ENCODE assay signal across 12 mouse cellular contexts in the genomic region with DNA sequence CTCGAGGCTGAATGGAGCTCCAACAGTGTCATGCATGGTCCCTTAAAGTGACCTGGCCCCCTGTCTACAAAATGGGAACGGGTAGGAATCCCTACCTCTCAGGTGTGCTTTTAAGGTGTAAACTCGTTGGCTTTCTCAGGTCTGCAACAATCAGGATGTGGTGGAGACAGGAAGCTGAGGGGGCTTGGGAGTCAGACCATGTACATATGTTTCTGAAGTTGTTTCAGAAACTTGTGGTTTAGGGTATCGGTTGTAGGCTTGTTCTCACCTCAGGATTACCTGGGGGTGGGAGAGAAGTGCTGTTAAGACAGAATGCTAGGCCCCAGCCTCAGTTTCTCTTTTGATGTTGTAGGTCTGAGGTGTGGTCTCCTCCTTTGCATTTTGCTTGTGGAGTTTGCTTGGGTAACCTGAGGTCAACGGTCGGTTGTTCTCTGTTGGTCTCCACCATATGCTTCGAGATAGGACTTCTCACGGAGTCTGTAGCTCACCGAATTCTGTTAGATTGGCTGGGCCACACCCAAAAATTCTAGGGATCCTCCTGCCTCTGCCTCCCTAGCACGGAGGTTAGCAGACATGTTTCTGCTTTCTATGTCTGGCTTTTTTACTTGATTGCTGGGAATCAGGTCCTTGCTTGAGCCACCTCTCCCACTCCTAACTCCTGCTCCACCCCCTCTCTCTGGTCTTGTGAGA. TPM values are rescaled to one million over a fixed set of nuclear protein-coding genes. Genes with fewer than 3 reads are reported as not detected.
DNase-seq lines count a peak whose midpoint lies in the region; ATAC-seq and TF ChIP-seq lines count a peak whose summit lies in the region.
"Had no signal": no experiment of that assay in that cellular context is flagged by ENCODE, and none has a peak within 500 bp of the region (broad histone marks: within the 10 kb centered on the region; RNA-seq: fewer than 3 reads in every experiment).

No protein-coding gene starts in this region.

- no peaks in the 10 kb centered on the region for H3K9me3 ChIP-seq in kidney, embryonic 14.5 days (ENCODE audit: control insufficient read depth, low read length)
- H3K9me3 ChIP-seq in intestine, embryonic 15.5 days: no peaks in the 10 kb centered on the region
- no peaks in the 10 kb centered on the region for H3K9me3 ChIP-seq in stomach, postnatal 0 days (ENCODE audit: control insufficient read depth, low read length)
- no peaks in the 10 kb centered on the region for H3K9me3 ChIP-seq in midbrain, embryonic 14.5 days (ENCODE audit: control insufficient read depth, low read length)

- TF ChIP-seq POLR2A in cerebellum, adult 2 months (IDR thresholded peaks at IDR 0.05; ENCODE audit: borderline replicate concordance, insufficient read depth, low read length): no peak

- H3K4me3 ChIP-seq in kidney, embryonic 14.5 days (ENCODE audit: low read length): no peak overlapping the region
- H3K4me3 ChIP-seq in intestine, embryonic 15.5 days (replicated peaks): no peak overlapping the region
- H3K4me3 ChIP-seq in stomach, postnatal 0 days (ENCODE audit: low read depth, low read length): no peak overlapping the region
- no peak overlapping the region for H3K4me3 ChIP-seq in cerebellum, adult 2 months (replicated peaks; ENCODE audit: insufficient read depth, low read depth, low read length)
- H3K4me3 ChIP-seq in midbrain, embryonic 14.5 days (replicated peaks; ENCODE audit: low read depth, low read length): no peak overlapping the region

- peaks cover 21% of the 10 kb centered on the region for H3K4me1 ChIP-seq in kidney, embryonic 14.5 days (ENCODE audit: control insufficient read depth, insufficient read depth, low read length)
- peaks cover 33% of the 10 kb centered on the region; the same call in 1 of the 2 replicates for H3K4me1 ChIP-seq in intestine, embryonic 15.5 days (replicated peaks)
- peaks cover 5% of the 10 kb centered on the region for H3K4me1 ChIP-seq in stomach, postnatal 0 days (replicated peaks; ENCODE audit: control insufficient read depth, insufficient read depth)
- H3K4me1 ChIP-seq in cerebellum, adult 2 months (ENCODE audit: control insufficient read depth, insufficient read depth, low read length): no peaks in the 10 kb centered on the region
- H3K4me1 ChIP-seq in midbrain, embryonic 14.5 days (ENCODE audit: control insufficient read depth, insufficient read depth, low read length): no peaks in the 10 kb centered on the region

- peaks cover 7% of the 10 kb centered on the region; the same call in 1 of the 2 replicates for H3K36me3 ChIP-seq in kidney, embryonic 14.5 days (ENCODE audit: control insufficient read depth, insufficient read depth, low read length)
- H3K36me3 ChIP-seq in intestine, embryonic 15.5 days: no peaks in the 10 kb centered on the region; the same call in 1 of the 2 replicates
- H3K36me3 ChIP-seq in stomach, postnatal 0 days (ENCODE audit: control insufficient read depth, insufficient read depth, low read length): no peaks in the 10 kb centered on the region
- H3K36me3 ChIP-seq in midbrain, embryonic 14.5 days (ENCODE audit: control insufficient read depth, insufficient read depth, low read length): peaks cover 8% of the 10 kb centered on the region; the same call in 1 of the 2 replicates

- no peak for ATAC-seq in kidney, embryonic 14.5 days (ENCODE audit: low FRiP score, low TSS enrichment)
- ATAC-seq in intestine, embryonic 15.5 days: no peak
- ATAC-seq in stomach, postnatal 0 days (ENCODE audit: low FRiP score, low TSS enrichment): no peak
- no peak for ATAC-seq in midbrain, embryonic 14.5 days (ENCODE audit: low FRiP score, low TSS enrichment)
- ATAC-seq: hindbrain, embryonic 16.5 days; midbrain, embryonic 16.5 days; Patski had no signal

- no peak overlapping the region for H3K4me2 ChIP-seq in kidney, embryonic 14.5 days (replicated peaks; ENCODE audit: low read depth, low read length)
- H3K4me2 ChIP-seq in intestine, embryonic 15.5 days (replicated peaks): no peak overlapping the region
- no peak overlapping the region for H3K4me2 ChIP-seq in stomach, postnatal 0 days (replicated peaks; ENCODE audit: low read depth)
- no peak overlapping the region for H3K4me2 ChIP-seq in midbrain, embryonic 14.5 days (ENCODE audit: low read length)

- H3K9ac ChIP-seq in kidney, embryonic 14.5 days (ENCODE audit: low read depth, low read length): no peak overlapping the region
- H3K9ac ChIP-seq in intestine, embryonic 15.5 days: no peak overlapping the region
- H3K9ac ChIP-seq in stomach, postnatal 0 days (ENCODE audit: low read length): no peak overlapping the region
- H3K9ac ChIP-seq in midbrain, embryonic 14.5 days (replicated peaks; ENCODE audit: low read length): no peak overlapping the region

- no peak for TF ChIP-seq EP300 in stomach, postnatal 0 days (optimal IDR thresholded peaks at IDR 0.05)

- no peaks in the 10 kb centered on the region for H3K27me3 ChIP-seq in kidney, embryonic 14.5 days (ENCODE audit: control insufficient read depth, insufficient read depth, low read length)
- no peaks in the 10 kb centered on the region for H3K27me3 ChIP-seq in intestine, embryonic 15.5 days (replicated peaks)
- H3K27me3 ChIP-seq in stomach, postnatal 0 days (ENCODE audit: control insufficient read depth, insufficient read depth, low read length): no peaks in the 10 kb centered on the region
- no peaks in the 10 kb centered on the region; the same call in 1 of the 2 replicates for H3K27me3 ChIP-seq in cerebellum, adult 2 months (ENCODE audit: control insufficient read depth, insufficient read depth, low read length)
- H3K27me3 ChIP-seq in midbrain, embryonic 14.5 days (ENCODE audit: control insufficient read depth, insufficient read depth, low read length): no peaks in the 10 kb centered on the region
- H3K27me3 ChIP-seq: Patski had no signal

- TF ChIP-seq CTCF in stomach, postnatal 0 days (IDR thresholded peaks at IDR 0.05; ENCODE audit: low read depth): no peak
- TF ChIP-seq CTCF in cerebellum, adult 2 months (IDR thresholded peaks at IDR 0.05; ENCODE audit: borderline replicate concordance, insufficient read depth, low read depth, low read length): no peak

- DNase-seq in kidney, postnatal 36 days: no peak
- DNase-seq in R1 (ENCODE audit: low read depth, low spot score): peak; percentile 28
- DNase-seq in stomach, postnatal 0 days (ENCODE audit: low spot score): no peak
- no peak for DNase-seq in left cerebral cortex, adult 18-20 months (ENCODE audit: low spot score in 2 of 2)
- no peak for DNase-seq in cerebellum, adult 2 months
- DNase-seq in midbrain, embryonic 14.5 days: no peak
- DNase-seq: cerebellum, adult 11 months had no signal

- 91% methylated on average over 10 of the region's 10 CpGs for WGBS in kidney, embryonic 14.5 days
- WGBS in intestine, embryonic 15.5 days: 87% methylated on average over 10 of the region's 10 CpGs
- WGBS in stomach, postnatal 0 days: 90% methylated on average over 10 of the region's 10 CpGs
- 89% methylated on average over 10 of the region's 10 CpGs for WGBS in cerebellum, adult 2 months
- WGBS in midbrain, embryonic 14.5 days: 92% methylated on average over 10 of the region's 10 CpGs

- H3K27ac ChIP-seq in kidney, embryonic 14.5 days (ENCODE audit: low read depth, low read length): peak overlapping the region; percentile 62; the same call in 1 of the 2 replicates
- H3K27ac ChIP-seq in intestine, embryonic 15.5 days: peak overlapping the region; percentile 74
- H3K27ac ChIP-seq in stomach, postnatal 0 days (replicated peaks): peak overlapping the region; percentile 53
- H3K27ac ChIP-seq in cerebellum, adult 2 months (ENCODE audit: insufficient read depth, low read length): no peak overlapping the region
- no peak overlapping the region for H3K27ac ChIP-seq in midbrain, embryonic 14.5 days (replicated peaks; ENCODE audit: low read depth, low read length)

RNA-seq across cellular contexts. Expression of a gene that starts 34.4 kb away (rescaled TPM):
- polyA plus RNA-seq in kidney, embryonic 14.5 days (2014; fragmentation: Nextera tagmentation; extraction: Ambion mirVana): 7.6 and 14.7 TPM in 2 replicates
- 16.5 and 16.6 TPM in 2 replicates for polyA plus RNA-seq in intestine, embryonic 15.5 days (2015; fragmentation: Nextera tagmentation; extraction: Ambion mirVana)
- polyA plus RNA-seq in stomach, postnatal 0 days (2015; fragmentation: Nextera tagmentation; extraction: Ambion mirVana): 4.3 and 4.9 TPM in 2 replicates
- 10 to 100 TPM; 12.8 to 16.1 TPM for total RNA-seq in left cerebral cortex, adult 18-20 months (2021)
- 9.8 and 11.4 TPM in 2 replicates for polyA plus RNA-seq in cerebellum, adult 2 months (2012; rRNA removed)
- 7.0 and 8.3 TPM in 2 replicates for polyA plus RNA-seq in midbrain, embryonic 14.5 days (2014; fragmentation: Nextera tagmentation; extraction: Ambion mirVana)

RNA-seq across cellular contexts. Expression of a gene that starts 38.1 kb away (rescaled TPM):
- polyA plus RNA-seq in kidney, embryonic 14.5 days (2014; fragmentation: Nextera tagmentation; extraction: Ambion mirVana): 5.0 and 5.4 TPM in 2 replicates
- 5.2 and 7.3 TPM in 2 replicates for polyA plus RNA-seq in intestine, embryonic 15.5 days (2015; fragmentation: Nextera tagmentation; extraction: Ambion mirVana)
- polyA plus RNA-seq in stomach, postnatal 0 days (2015; fragmentation: Nextera tagmentation; extraction: Ambion mirVana): 7.0 and 7.3 TPM in 2 replicates
- 1 to 10 TPM; 1.3 to 1.7 TPM for total RNA-seq in left cerebral cortex, adult 18-20 months (2021)
- 7.3 and 9.0 TPM in 2 replicates for polyA plus RNA-seq in cerebellum, adult 2 months (2012; rRNA removed)
- 5.6 and 6.0 TPM in 2 replicates for polyA plus RNA-seq in midbrain, embryonic 14.5 days (2014; fragmentation: Nextera tagmentation; extraction: Ambion mirVana)

Comparison
In these comparisons a context has a peak if more than half of its experiments do, and no peak if none do; other contexts are left out.
1. H3K27ac ChIP-seq: peak in kidney, embryonic 14.5 days (single experiment), intestine, embryonic 15.5 days (single experiment) and stomach, postnatal 0 days (single experiment); none in cerebellum, adult 2 months (single experiment) and midbrain, embryonic 14.5 days (single experiment).